Mouse (Mus musculus): Measurements from ENCODE around the gene Arl14ep.
"Not testable (repeated sequence)": the region's sequence is repeated elsewhere in the genome, so short reads cannot be mapped to it uniquely, and the experiment has no call there.

The Arl14ep gene

DNA sequence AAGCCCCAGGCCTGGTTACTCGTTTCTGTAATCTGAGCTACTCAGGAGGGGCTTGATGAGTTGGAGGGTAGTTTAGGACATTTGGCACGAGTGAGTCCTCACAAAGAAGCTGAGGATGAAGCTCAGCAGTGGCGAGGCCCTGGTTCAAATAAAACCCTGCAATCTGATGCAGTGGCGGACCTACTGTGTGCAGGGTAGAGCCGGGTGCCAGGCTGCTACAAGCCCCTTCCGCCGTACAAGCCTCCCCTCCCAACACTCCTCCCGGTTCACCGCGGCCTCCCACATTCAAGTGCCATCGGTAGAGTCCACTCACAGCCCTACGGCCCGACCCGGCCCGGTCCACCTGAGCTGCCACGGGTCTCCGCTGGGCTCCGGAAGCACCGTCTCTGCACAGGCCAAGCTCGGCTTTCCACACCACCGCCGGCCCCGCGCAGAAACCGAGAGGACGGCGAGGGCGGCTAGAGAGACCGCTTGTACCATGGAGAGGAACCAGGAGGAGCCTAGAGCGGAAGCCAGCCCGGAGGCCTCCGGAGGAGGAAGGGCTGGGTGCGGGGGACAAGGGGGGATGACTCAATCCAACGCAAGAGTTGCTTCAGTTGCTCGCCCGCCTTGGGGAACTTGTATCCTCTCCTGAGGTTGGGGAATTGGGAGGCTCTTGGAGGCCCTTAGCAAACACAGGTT, at the start of gene Arl14ep:
Arl14ep (minus strand) TSS at position 466 of the 681 bp plus-strand sequence.
- DNase-seq (ENCODE audit: low spot score), result peak; percentile 91

DNA sequence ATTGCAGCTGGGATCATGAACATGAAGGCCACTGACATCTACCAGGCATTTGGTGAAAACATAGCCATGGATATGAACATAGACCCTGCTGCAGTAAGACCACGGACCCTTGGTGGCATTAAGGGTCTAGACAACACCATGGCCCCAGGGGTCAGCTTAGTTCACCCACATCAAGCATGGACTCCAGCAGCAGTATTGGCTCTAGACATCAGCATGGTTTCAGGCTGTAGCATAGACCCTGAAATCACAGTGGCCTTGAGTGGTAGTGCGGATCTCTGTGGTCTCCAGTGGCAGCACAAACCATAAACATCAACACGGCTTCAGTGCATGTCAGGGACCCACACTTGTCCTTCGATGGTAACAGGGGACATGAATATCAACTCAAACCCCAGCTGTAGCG, 48.5 kb upstream of the Arl14ep start:
- no peak for DNase-seq (ENCODE audit: low spot score)

DNA sequence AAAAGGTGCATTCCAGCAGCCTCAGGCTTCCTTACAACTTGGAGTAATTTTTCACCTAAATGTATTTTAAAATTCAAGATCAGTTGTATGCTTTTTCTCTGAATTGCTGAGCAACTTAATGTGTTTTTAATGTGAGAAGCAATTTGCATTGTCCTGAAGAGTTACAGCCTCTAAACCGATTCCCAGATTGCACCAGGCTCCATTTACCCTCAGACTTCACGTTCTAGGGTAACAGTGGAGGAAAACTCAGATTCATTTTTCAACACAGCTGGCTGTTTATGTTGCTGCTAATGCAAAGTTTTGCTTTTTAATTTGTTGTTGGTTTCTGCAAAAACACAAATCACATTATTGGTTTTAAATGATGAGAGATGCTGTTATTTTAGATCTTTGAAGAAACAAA, 45.1 kb upstream of the Arl14ep start:
- DNase-seq (ENCODE audit: low spot score), result no peak

DNA sequence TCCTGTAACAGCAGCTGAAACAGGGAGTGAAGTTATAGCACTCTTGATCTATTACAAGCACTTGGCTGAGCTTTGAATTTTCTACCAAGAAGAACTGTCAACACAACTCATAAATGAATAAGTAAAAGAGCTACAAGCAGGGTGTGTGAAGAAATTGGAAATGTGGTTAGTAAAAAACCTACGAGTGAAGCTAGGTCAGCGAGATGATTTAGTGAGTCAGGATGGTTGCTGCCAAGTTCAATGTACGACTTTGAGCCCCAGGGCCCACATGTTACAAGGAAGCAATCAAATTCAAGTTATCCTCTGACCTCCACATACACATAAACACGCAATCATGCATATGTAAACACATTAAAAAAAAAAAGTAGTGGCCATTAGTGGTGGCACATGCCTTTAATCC, 38.9 kb upstream of the Arl14ep start:
- DNase-seq (ENCODE audit: low spot score), result no peak

DNA sequence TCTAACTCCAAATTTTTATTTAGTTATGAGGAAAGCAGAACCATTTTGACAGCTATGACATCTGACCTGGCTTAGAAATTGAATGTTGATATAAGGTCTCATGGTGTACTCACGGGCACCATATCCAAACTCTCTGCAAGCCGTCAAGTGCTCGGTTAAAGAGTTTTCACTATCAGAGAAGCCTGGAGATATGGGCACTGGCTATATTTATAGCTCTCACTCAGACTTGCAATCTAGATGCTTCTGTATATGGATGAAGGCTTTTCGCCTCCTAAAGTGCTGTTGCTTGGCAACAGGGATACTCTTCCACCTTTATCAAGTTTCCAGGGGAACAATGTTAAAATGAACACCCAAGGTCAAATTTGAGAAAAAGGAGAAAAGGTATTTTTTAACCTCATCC, 38.1 kb upstream of the Arl14ep start:
- DNase-seq (ENCODE audit: low spot score), result no peak

DNA sequence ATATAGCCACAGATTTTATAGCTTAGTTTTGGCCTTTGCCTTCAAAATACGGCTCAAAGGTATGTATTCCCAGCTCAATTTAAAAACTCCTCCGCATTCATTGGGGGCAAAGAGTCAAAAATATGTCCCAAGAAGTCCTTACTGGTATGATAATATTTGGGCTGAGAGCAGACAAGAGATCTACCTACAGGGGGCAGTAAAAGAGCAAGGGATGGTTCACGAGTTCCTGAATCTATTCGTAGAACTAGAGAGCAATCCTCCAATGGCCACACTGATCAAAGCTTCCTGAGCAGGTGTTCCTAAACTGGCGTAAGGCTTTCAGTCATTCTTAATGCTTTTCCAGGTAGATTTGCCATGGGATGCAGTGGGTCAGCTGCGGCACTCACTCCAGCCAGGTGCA, 35.9 kb upstream of the Arl14ep start:
- peak; percentile 23 for DNase-seq (ENCODE audit: low spot score)

DNA sequence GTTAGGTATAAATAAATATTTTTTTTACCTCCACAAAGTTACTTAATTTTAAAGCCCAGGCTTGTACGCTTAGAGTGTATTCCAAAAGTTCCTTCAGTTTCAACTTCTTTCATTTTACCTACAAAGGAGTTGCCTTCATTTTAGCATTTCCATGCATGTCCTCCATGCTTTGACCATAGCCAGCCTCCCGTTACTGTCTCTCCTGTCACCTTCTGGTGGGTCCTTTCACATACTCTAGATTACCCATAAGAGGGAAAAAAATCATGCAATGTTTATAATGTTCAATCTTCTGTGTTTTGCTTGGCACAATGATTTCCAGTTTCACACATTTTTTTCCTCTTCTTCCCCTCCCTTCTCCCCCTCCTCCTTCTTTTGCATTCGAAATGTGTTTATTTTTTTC, 32.2 kb upstream of the Arl14ep start:
- no peak for DNase-seq (ENCODE audit: low spot score)

DNA sequence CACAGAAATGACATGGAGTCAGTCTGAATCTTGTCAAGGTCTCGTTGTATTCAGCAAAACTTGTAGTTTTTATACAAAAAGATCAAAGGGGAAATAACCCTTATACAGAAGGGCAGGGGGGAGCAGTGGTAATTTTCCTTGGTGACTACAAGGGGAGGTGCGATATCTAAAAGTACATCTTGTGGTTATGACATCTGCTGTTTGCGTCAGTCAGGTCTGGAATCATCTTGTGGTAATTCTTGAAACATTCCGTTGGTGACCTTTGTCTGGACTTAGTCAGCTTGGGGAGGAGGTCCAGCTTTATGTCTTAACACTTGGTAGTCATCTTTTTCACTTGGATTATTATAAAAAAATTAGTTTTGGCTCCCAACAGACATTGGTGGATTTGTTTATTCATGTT, 31.7 kb upstream of the Arl14ep start:
- not testable (repeated sequence) for DNase-seq (ENCODE audit: low spot score)

DNA sequence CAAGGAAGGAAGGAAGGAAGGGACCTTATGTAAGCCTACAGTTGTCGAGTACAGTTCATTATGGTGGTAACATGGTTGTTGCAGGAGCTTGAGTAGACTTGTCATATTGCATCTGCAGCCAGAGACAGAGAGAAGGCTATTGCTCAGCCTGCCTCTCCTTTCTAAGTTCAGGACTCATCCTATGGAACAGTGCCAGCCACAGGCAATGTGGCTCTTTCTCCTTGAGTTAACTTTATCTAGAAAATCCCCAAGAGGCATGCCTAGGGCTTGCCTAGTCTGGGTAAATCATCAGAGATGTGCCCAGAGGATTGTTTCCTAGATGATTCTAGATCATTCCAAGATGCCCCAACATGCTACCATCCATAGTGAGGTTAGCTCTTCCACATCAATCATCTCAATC, 17.0 kb upstream of the Arl14ep start:
- DNase-seq (ENCODE audit: low spot score), result no peak

DNA sequence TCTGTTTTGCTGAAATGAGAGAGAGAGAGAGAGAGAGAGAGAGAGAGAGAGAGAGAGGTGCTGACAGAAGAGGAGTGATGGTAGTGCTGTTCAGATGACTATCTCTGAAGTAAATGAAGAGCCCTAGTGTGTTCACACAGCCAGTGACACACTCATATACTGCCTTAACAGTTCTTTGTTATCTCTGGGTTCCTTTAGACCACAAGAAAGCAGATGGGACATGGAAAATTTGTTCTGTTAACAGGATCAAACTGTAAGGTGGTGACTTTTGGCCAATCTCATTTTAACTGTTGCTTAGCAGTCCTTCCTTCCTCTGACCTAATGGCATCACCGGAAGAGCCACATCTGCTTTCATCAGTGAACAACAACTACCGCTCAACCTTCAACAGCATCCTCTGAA, 10.7 kb upstream of the Arl14ep start:
- DNase-seq (ENCODE audit: low spot score), result no peak

DNA sequence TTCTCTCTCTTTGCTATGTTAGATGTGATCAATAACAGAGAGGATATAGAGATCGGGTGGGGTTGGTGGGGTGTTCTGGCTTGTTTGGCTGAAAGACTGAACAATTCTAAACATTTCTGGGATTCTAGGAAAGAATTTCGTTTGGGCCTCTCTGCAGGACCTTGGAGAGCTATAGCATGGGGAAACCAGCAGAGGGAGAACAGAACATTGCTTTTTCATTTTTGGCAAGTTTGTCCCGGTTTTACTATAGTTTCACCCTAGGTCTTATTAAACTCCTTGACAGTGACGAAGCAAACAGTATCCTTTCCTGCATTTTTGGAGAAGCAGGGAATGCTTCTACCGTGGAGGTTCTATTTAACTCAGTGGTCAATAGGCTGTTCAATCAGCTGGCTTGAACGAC, 8.3 kb upstream of the Arl14ep start:
- peak; percentile 16 for DNase-seq (ENCODE audit: low spot score)

DNA sequence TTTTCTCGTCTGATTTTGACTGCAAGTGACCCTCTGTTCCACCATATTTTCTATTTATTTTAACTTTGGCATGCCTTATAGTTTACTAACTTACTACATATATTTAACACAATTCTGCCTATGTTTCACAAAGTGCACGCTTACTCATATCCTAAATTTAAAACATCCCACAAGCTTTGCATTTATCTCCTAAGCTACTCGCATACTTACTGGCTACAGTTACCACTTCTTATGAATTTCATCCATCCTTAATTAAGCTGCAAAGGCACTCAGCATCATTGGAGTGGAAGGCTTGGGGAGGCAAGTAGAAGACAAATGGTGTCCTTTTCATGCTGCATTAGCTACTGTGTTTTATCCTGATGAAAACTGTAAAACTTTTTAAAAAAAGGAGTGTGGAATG, 2.2 kb upstream of the Arl14ep start:
- no peak for DNase-seq (ENCODE audit: low spot score)

DNA sequence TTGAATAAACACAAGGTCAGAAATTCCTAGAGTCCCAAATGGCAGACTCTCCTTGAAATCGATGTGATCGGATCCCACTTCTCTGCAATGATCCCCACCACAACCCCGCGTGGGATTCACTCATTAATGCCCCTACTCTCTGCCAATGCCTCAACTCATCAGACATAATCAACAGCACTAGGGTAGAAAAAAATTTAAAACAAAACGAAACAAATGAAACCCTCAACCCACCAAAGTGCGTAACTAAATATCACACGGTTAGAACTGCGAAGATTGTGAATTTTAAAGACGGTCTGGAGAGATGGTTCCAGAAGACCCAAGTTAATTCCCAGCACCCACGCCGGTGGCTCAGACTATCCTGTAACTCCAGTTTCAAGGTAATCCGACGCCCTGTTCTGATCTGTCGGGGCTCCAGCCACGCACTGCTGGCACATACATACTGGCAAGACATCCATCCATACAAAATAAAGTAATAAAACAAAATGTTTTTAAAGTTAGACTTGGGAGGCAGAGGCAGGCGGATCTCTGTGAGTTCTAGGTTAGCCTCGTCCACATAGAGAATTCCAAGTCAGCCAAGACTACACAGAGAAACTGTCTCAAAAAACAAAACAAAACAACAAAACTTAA, 779 bp downstream of the Arl14ep start:
- no peak for DNase-seq (ENCODE audit: low spot score)

DNA sequence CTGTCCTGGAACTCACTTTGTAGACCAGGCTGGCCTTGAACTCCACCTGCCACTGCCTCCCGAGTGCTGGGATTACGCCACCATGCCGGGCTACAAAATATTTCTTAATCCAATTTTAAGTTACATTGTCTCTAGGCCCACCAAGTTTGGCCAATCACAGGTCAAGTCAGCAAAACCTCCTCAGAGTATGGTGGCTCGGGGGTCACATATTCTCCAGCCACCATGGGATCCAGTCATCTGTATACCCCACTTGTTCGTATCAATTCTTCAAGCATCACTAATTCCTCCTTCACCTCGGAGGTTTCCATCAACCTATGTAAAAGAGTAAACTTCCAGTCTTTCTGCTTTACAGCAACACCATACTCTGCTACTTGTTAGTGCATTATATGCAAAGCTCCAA, 1.4 kb downstream of the Arl14ep start:
- no peak for DNase-seq (ENCODE audit: low spot score)

DNA sequence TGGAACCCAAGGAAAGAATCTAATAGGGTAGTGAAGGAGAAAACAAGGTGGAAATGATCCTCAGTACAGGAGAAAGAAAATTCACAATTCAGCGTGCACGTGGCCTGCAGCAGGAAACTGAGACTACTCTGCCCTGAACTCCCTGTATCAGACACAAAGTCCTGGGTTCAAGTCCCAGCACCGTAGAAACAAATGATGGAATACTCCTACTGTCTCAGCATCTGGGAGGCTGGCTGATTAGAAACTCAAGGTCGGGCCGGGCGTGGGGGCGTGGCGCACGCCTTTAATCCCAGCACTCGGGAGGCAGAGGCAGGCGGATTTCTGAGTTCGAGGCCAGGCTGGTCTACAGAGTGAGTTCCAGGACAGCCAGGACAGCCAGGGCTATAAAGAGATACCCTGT, 3.3 kb downstream of the Arl14ep start:
- DNase-seq (ENCODE audit: low spot score), result no peak

DNA sequence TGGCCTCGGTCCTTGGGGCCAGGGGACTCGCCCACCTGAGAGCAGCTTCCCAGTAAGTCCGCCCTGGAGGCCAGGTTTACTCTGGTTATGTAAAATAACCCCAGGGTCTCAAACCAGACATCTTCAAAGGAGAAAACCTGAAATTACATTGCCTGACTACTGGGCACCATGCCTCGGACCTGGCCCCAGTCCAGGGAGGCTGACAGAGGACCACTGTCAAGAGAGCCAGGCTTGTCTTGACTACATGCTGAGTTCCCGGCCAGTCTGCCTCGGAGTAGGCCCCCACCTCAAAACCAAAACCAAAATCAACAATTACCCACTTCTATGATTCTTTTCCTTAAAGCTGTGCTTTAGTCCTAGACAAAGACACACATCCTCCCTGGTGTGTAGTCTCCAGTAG, 5.9 kb downstream of the Arl14ep start:
- no peak for DNase-seq (ENCODE audit: low spot score)

DNA sequence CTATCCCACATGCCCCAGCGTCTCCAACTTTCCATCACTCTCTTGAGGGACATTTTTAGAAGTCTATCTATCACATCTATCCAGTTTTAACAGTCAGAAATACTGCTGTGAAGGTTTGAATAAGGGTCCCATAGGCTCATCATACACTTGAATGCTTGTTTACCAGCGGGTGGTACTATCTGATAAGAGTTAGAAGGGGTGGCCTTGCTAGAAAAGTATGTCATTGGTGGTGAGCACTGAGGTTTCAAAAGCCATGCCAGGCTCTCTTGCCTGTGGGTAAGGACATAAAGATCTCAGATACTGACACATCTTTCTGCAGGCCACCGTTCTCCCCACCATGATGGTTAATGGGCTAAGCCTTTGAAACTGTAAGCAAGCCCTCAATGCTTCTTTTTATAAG, 10.7 kb downstream of the Arl14ep start:
- no peak for DNase-seq (ENCODE audit: low spot score)

DNA sequence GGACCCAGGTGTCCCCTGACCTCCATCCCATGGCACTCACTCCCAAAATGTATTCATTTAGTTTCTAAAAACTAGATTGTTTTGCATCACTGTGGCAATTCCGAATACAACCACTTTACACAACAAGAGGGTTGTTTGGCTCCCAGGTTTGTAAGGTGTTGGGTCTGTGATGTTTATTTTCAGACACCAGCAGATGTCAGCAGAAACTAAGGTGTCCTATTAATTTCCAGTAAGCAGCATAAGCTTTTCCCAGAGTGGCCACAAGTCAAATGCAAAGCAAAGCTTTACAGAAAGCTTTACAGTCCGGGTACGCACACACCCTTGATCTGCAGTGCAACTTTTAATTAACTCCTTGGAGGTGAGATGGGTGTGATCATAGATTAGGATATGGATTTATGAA, 12.6 kb downstream of the Arl14ep start:
- DNase-seq (ENCODE audit: low spot score), result no peak

DNA sequence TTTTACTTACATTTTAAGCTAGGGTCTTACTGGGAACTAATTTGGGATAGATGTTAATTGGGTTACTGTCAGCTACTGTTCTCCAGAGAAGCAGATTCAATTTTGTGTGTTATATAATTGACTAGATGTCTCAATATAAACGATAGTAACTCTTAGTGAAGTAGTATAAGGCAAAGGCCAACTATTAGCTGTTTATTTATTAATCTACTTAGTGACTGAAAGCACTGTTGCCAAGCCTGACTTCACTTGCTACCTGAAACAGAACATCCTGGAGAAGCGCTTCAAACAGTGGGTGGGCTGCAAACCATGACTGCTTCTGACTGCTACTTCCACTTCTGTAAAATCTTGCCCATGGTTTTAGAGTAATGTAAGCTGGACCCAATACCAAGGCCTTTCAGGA, 13.2 kb downstream of the Arl14ep start:
- DNase-seq (ENCODE audit: low spot score), result no peak

DNA sequence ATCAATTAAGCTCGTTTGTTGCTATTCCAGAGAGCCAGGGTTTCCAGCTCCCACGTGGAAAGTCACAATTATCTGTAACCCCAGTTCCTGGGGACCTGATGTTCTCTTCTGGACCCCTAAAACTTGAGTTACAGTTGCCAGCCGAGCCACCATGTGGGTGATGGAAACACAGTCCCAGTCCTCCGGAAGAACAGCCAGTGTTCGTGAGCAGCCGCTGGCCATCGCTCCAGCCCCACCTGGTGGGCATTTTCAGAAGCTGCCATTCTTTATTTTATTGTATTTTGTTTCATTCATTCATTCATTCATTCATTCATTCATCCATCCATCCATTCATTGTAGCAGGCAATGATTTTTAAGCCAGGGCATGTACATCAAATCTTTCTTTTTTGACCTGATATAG, 14.0 kb downstream of the Arl14ep start:
- peak; percentile 58 for DNase-seq (ENCODE audit: low spot score)

DNA sequence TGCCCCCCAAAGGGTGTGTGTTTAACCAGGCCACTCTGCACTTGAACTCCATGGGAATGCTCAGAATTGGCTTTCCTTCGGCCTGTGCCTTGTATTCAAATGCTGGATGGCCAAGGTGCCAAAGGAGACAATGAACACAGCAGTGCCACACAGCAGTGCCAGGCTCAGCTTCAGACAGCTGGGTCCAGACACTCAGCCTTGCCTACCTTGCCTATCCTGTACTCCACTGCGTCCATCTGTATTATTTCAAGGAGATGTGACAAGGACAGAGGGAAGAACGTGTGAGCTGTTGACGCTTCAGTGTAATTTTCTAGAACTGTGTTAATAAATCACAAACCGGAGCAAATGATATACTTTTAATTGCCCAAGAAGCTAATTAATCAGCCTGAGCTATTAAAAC, 14.8 kb downstream of the Arl14ep start:
- DNase-seq (ENCODE audit: low spot score), result no peak

DNA sequence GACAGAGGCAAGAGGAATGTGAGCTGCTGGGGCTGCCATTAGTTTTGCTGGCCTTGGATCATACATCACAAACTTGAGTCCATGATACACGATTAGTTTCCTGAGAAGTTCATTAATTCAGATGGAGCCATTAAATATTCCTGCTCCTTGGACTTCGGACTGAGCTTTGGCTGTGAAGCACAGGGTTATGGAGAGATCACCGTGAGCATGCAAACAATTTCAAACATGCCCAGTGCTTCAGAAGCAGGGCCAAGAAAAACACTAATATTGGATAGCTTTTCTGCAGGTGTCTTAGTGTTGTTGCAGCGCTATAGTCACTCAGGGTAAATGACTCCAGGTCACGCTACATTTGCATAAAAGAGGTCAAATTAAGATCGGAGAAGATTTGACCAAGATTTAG, 15.3 kb downstream of the Arl14ep start:
- DNase-seq (ENCODE audit: low spot score), result no peak

DNA sequence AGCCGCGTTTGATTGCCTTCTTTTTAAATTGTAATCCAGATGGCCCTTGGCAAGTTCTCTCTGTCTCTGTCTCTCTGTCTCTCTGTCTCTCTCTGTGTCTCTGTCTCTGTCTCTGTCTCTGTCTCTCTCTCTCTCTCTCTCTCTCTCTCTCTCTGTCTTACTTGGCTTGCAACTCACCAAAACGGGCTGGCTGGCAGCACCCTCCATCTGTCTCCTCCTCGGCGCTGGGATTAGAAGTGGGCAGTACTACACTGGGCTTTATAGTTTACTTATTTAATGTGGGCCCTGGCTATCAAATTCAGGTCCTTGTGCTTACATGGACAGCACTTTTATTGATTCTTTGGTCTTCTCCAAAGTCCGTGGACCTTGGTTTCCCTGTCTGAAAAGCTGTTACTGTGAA, 18.1 kb downstream of the Arl14ep start:
- no peak for DNase-seq (ENCODE audit: low spot score)

DNA sequence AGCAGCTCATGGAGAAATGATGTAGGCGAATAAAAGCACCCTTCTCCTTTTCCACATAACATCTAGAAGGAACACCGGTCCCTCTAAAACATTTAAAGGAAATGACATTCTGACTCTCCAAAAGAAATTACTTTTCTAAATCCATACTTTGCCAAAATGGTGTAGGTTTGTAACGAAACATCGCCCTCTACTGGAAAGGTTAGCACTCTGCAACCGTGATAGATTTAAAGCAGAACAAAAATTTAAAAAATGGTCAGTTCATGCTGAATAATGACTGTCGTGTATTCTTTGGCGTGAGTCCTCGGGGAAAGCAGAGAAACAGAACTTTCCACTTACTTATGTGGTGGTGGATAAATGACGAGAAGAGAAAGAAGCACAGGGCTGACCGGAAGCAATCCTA, 18.6 kb downstream of the Arl14ep start:
- peak; percentile 85 for DNase-seq (ENCODE audit: low spot score)

Measured in embryo, embryonic 10.5 days (tissue).